Mouse (Mus musculus) ovary, adult 2 months (tissue): ENCODE measurements around the gene Slfnl1. TPM values are rescaled to one million over a fixed set of nuclear protein-coding genes. Genes with fewer than 3 reads are reported as not detected.

ENCODE experiments used
- polyA plus RNA-seq: library from polyadenylated mRNA; depleted of rRNA; stranded (reverse); fragments of >200 nt; gene quantifications from 2 replicates; pipeline ENCODE4 v1.2.3, GENCODE M21; 2012; rRNA removed

The Slfnl1 gene
- polyA plus RNA-seq = 0.14 and 0.21 TPM in 2 replicates

GRCm38 (mm10) chr4:120531986-120532385 lies at the start of gene Slfnl1:
Gene Slfnl1 (plus strand): TSS chr4:120532231.

GRCm38 (mm10) chr4:120569486-120570437 lies 37.7 kb downstream of the Slfnl1 start, which contains the start of gene Ctps:
Gene Ctps (minus strand): TSS chr4:120570276.

Other genes starting within 250 kb of the Slfnl1 start
- gene Foxo6, start 244.9 kb upstream of the Slfnl1 start, polyA plus RNA-seq = 12.8 and 16.8 TPM in 2 replicates
- 37.3 and 49.0 TPM in 2 replicates for gene Scmh1, start 127.0 kb upstream of the Slfnl1 start, polyA plus RNA-seq
- 11.4 and 15.6 TPM in 2 replicates for gene Ctps, start 38.0 kb downstream of the Slfnl1 start, polyA plus RNA-seq
- gene Gm8439, start 56.5 kb downstream of the Slfnl1 start, polyA plus RNA-seq = not detected in 2 replicates
- gene Cited4, start 134.3 kb downstream of the Slfnl1 start, polyA plus RNA-seq = 205 and 324 TPM in 2 replicates
- 15.5 and 16.7 TPM in 2 replicates for gene Kcnq4, start 216.4 kb downstream of the Slfnl1 start, polyA plus RNA-seq